Mouse (Mus musculus) ES-E14 (cell line): ENCODE measurements around the gene Ybx3.

ENCODE experiments used
- CHD2 ChIP-seq: IDR thresholded peaks from 2 replicates; pipeline ENCODE4 v1.6.1; 2014; ENCODE audit warnings: mild to moderate bottlenecking, low read depth, low read length, inconsistent platforms
- HCFC1 ChIP-seq: IDR thresholded peaks from 2 replicates; pipeline ENCODE4 v1.6.1; 2012; ENCODE audit warnings: low read length, inconsistent platforms, borderline replicate concordance; ENCODE audit not compliant: insufficient read depth
- ZC3H11A ChIP-seq: IDR thresholded peaks from 2 replicates; pipeline ENCODE4 v1.6.1; 2012; ENCODE audit warnings: low read depth, mild to moderate bottlenecking, inconsistent platforms, low read length, borderline replicate concordance
- ZNF384 ChIP-seq: IDR thresholded peaks from 2 replicates; pipeline ENCODE4 v1.6.1; 2012; ENCODE audit warnings: low read depth, low read length, inconsistent platforms

DNA sequence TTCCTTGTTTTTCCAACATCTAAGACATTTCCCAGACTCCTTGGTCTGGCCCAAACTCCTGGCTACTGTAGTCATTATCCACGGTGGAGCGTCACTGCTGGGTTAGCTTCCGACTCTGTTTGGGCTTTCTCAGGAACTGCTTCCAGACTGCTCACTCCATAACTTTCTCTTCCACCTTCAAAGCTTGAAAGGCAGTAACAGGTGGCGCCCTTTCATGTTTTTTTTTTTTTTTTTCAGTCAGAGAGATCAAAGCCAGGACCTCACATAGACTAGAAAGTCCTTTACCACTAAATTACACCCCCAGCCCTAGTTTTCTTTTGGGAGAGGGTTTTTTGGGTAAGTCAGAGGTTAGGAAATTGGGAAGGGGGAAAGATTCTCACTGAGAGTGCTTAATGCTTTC lies 33.4 kb downstream of the Ybx3 start:
- TF ChIP-seq ZNF384 (no peak), HCFC1 (no peak), ZC3H11A (no peak), CHD2 (no peak)
